Mouse (Mus musculus): ENCODE data around the gene Elf2.

DNA sequence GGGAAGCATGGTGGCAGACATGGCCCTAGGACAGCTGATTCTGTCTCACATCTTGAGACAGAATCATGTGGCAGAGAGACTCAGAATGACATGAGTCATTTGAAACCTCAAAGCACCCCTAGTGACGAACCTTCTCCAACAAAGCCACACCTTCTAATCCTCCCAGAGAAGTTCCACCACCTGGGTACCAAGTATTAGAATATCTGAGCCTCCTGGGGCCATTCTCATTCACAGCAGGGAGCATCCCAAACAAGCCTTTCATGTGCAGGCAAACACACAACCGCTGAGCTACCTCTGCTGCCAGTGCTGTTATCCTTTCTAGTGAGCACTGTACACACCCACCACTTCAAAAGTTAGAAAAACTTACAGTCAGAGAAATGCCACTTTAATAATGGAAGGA is 46.2 kb downstream of the Elf2 start:
- no peak for TF ChIP-seq CTCF (IDR thresholded peaks at IDR 0.05; ENCODE audit: low read depth, low read length)
- TF ChIP-seq POLR2A (IDR thresholded peaks at IDR 0.05; ENCODE audit: borderline replicate concordance, low read depth, low read length): no peak

Data from bone marrow macrophage, adult 2 months (primary cell).